Mouse (Mus musculus): ENCODE measurements around the gene Gpr34. TPM values are rescaled to one million over a fixed set of nuclear protein-coding genes. Genes with fewer than 3 reads are reported as not detected.

The Gpr34 gene
- 2.7 and 3.4 TPM in 2 replicates for polyA plus RNA-seq (2015; fragmentation: Nextera tagmentation; extraction: Ambion mirVana)

- Histone ChIP-seq H3K9ac (replicated peaks; ENCODE audit: low read depth, low read length) (no peak within 1 kb of the TSS), H3K4me3 (replicated peaks; ENCODE audit: low read length) (no peak within 1 kb of the TSS), H3K9me3 (ENCODE audit: control insufficient read depth, low read length) (no peaks in the 10 kb centered on the region), H3K4me1 (replicated peaks; ENCODE audit: control insufficient read depth, insufficient read depth, low read length) (no peaks in the 10 kb centered on the region), H3K36me3 (ENCODE audit: control insufficient read depth, insufficient read depth) (no peaks in the 10 kb centered on the region), H3K27ac (ENCODE audit: low read length) (no peak within 1 kb of the TSS), H3K27me3 (replicated peaks; ENCODE audit: control insufficient read depth, insufficient read depth, low read length) (no peaks in the 10 kb centered on the region), H3K4me2 (ENCODE audit: low read length) (no peak within 1 kb of the TSS)
- WGBS = 78% methylated on average over 5 of the region's 5 CpGs
- no peak for ATAC-seq
These were observed at the start of gene Gpr34 for GRCm38 (mm10) chrX:13631599-13632283. Gpr34 (plus strand) TSS chrX:13632089.

GRCm38 (mm10) chrX:13599373-13599772 is 32.5 kb upstream of the Gpr34 start:
- Histone ChIP-seq H3K4me2 (ENCODE audit: low read length) (no peak overlapping the region), H3K27ac (ENCODE audit: low read length) (no peak overlapping the region), H3K4me1 (replicated peaks; ENCODE audit: control insufficient read depth, insufficient read depth, low read length) (no peaks in the 10 kb centered on the region), H3K4me3 (replicated peaks; ENCODE audit: low read length) (no peak overlapping the region), H3K27me3 (replicated peaks; ENCODE audit: control insufficient read depth, insufficient read depth, low read length) (no peaks in the 10 kb centered on the region), H3K36me3 (ENCODE audit: control insufficient read depth, insufficient read depth) (no peaks in the 10 kb centered on the region), H3K9me3 (ENCODE audit: control insufficient read depth, low read length) (no peaks in the 10 kb centered on the region), H3K9ac (replicated peaks; ENCODE audit: low read depth, low read length) (no peak overlapping the region)
- ATAC-seq = no peak
- 74% methylated on average over 2 of the region's 2 CpGs for WGBS

- no peak overlapping the region for H3K27ac ChIP-seq (ENCODE audit: low read length)
These were observed 31.9 kb upstream of the Gpr34 start for GRCm38 (mm10) chrX:13599966-13600365.

GRCm38 (mm10) chrX:13606741-13607140 is 25.1 kb upstream of the Gpr34 start:
- no peak for ATAC-seq
- Histone ChIP-seq H3K36me3 (ENCODE audit: control insufficient read depth, insufficient read depth) (no peaks in the 10 kb centered on the region), H3K27ac (ENCODE audit: low read length) (no peak overlapping the region), H3K9ac (replicated peaks; ENCODE audit: low read depth, low read length) (no peak overlapping the region), H3K9me3 (ENCODE audit: control insufficient read depth, low read length) (no peaks in the 10 kb centered on the region), H3K4me1 (replicated peaks; ENCODE audit: control insufficient read depth, insufficient read depth, low read length) (no peaks in the 10 kb centered on the region), H3K4me3 (replicated peaks; ENCODE audit: low read length) (no peak overlapping the region), H3K27me3 (replicated peaks; ENCODE audit: control insufficient read depth, insufficient read depth, low read length) (no peaks in the 10 kb centered on the region), H3K4me2 (ENCODE audit: low read length) (no peak overlapping the region)
- 70% methylated on average over 3 of the region's 3 CpGs for WGBS

More at GRCm38 (mm10) chrX:13599966-13600365, 31.9 kb upstream of the Gpr34 start:
- Histone ChIP-seq H3K4me1 (replicated peaks; ENCODE audit: control insufficient read depth, insufficient read depth, low read length) (no peaks in the 10 kb centered on the region), H3K9me3 (ENCODE audit: control insufficient read depth, low read length) (no peaks in the 10 kb centered on the region), H3K4me2 (ENCODE audit: low read length) (no peak overlapping the region), H3K36me3 (ENCODE audit: control insufficient read depth, insufficient read depth) (no peaks in the 10 kb centered on the region), H3K9ac (replicated peaks; ENCODE audit: low read depth, low read length) (no peak overlapping the region), H3K27me3 (replicated peaks; ENCODE audit: control insufficient read depth, insufficient read depth, low read length) (no peaks in the 10 kb centered on the region), H3K4me3 (replicated peaks; ENCODE audit: low read length) (no peak overlapping the region)
- WGBS = 83% methylated on average over 1 of the region's 1 CpGs
- ATAC-seq = no peak

GRCm38 (mm10) chrX:13607752-13608151 is 24.1 kb upstream of the Gpr34 start:
- H3K27me3 ChIP-seq (replicated peaks; ENCODE audit: control insufficient read depth, insufficient read depth, low read length) = no peaks in the 10 kb centered on the region
- no peak overlapping the region for H3K27ac ChIP-seq (ENCODE audit: low read length)
- no peaks in the 10 kb centered on the region for H3K9me3 ChIP-seq (ENCODE audit: control insufficient read depth, low read length)
- no peak overlapping the region for H3K4me2 ChIP-seq (ENCODE audit: low read length)
- no peak for ATAC-seq
- H3K4me3 ChIP-seq (replicated peaks; ENCODE audit: low read length) = no peak overlapping the region
- H3K9ac ChIP-seq (replicated peaks; ENCODE audit: low read depth, low read length) = no peak overlapping the region
- WGBS = 55% methylated on average over 3 of the region's 3 CpGs
- H3K36me3 ChIP-seq (ENCODE audit: control insufficient read depth, insufficient read depth) = no peaks in the 10 kb centered on the region
- H3K4me1 ChIP-seq (replicated peaks; ENCODE audit: control insufficient read depth, insufficient read depth, low read length) = no peaks in the 10 kb centered on the region

- Histone ChIP-seq H3K27ac (ENCODE audit: low read length) (no peak overlapping the region), H3K9ac (replicated peaks; ENCODE audit: low read depth, low read length) (no peak overlapping the region), H3K4me2 (ENCODE audit: low read length) (no peak overlapping the region), H3K27me3 (replicated peaks; ENCODE audit: control insufficient read depth, insufficient read depth, low read length) (no peaks in the 10 kb centered on the region), H3K4me1 (replicated peaks; ENCODE audit: control insufficient read depth, insufficient read depth, low read length) (no peaks in the 10 kb centered on the region), H3K4me3 (replicated peaks; ENCODE audit: low read length) (no peak overlapping the region), H3K36me3 (ENCODE audit: control insufficient read depth, insufficient read depth) (no peaks in the 10 kb centered on the region), H3K9me3 (ENCODE audit: control insufficient read depth, low read length) (no peaks in the 10 kb centered on the region)
- ATAC-seq = no peak
- WGBS = 96% methylated on average over 5 of the region's 5 CpGs
These were observed 20.8 kb upstream of the Gpr34 start for GRCm38 (mm10) chrX:13611114-13611513.

GRCm38 (mm10) chrX:13612115-13612514 is 19.8 kb upstream of the Gpr34 start:
- H3K27ac ChIP-seq (ENCODE audit: low read length) = no peak overlapping the region
- H3K9ac ChIP-seq (replicated peaks; ENCODE audit: low read depth, low read length) = no peak overlapping the region
- H3K4me3 ChIP-seq (replicated peaks; ENCODE audit: low read length) = no peak overlapping the region
- H3K36me3 ChIP-seq (ENCODE audit: control insufficient read depth, insufficient read depth) = no peaks in the 10 kb centered on the region
- 79% methylated on average over 2 of the region's 2 CpGs for WGBS
- no peaks in the 10 kb centered on the region for H3K9me3 ChIP-seq (ENCODE audit: control insufficient read depth, low read length)
- ATAC-seq = no peak
- no peaks in the 10 kb centered on the region for H3K27me3 ChIP-seq (replicated peaks; ENCODE audit: control insufficient read depth, insufficient read depth, low read length)
- H3K4me1 ChIP-seq (replicated peaks; ENCODE audit: control insufficient read depth, insufficient read depth, low read length) = no peaks in the 10 kb centered on the region
- no peak overlapping the region for H3K4me2 ChIP-seq (ENCODE audit: low read length)

- no peak overlapping the region for H3K4me2 ChIP-seq (ENCODE audit: low read length)
- no peak overlapping the region for H3K9ac ChIP-seq (replicated peaks; ENCODE audit: low read depth, low read length)
- H3K9me3 ChIP-seq (ENCODE audit: control insufficient read depth, low read length) = no peaks in the 10 kb centered on the region
- H3K27me3 ChIP-seq (replicated peaks; ENCODE audit: control insufficient read depth, insufficient read depth, low read length) = no peaks in the 10 kb centered on the region
- no peak overlapping the region for H3K27ac ChIP-seq (ENCODE audit: low read length)
- H3K4me1 ChIP-seq (replicated peaks; ENCODE audit: control insufficient read depth, insufficient read depth, low read length) = no peaks in the 10 kb centered on the region
- H3K36me3 ChIP-seq (ENCODE audit: control insufficient read depth, insufficient read depth) = no peaks in the 10 kb centered on the region
- H3K4me3 ChIP-seq (replicated peaks; ENCODE audit: low read length) = no peak overlapping the region
- ATAC-seq = no peak
- 70% methylated on average over 1 of the region's 1 CpGs for WGBS
These were observed 15.2 kb upstream of the Gpr34 start for GRCm38 (mm10) chrX:13616726-13617125.

GRCm38 (mm10) chrX:13617294-13617693 is 14.6 kb upstream of the Gpr34 start:
- no peaks in the 10 kb centered on the region for H3K9me3 ChIP-seq (ENCODE audit: control insufficient read depth, low read length)
- no peaks in the 10 kb centered on the region for H3K27me3 ChIP-seq (replicated peaks; ENCODE audit: control insufficient read depth, insufficient read depth, low read length)
- no peak overlapping the region for H3K4me2 ChIP-seq (ENCODE audit: low read length)
- ATAC-seq = no peak
- no peak overlapping the region for H3K9ac ChIP-seq (replicated peaks; ENCODE audit: low read depth, low read length)
- H3K4me1 ChIP-seq (replicated peaks; ENCODE audit: control insufficient read depth, insufficient read depth, low read length) = no peaks in the 10 kb centered on the region
- 100% methylated on average over 1 of the region's 1 CpGs for WGBS
- no peak overlapping the region for H3K27ac ChIP-seq (ENCODE audit: low read length)
- H3K4me3 ChIP-seq (replicated peaks; ENCODE audit: low read length) = no peak overlapping the region
- no peaks in the 10 kb centered on the region for H3K36me3 ChIP-seq (ENCODE audit: control insufficient read depth, insufficient read depth)

GRCm38 (mm10) chrX:13618476-13618875 is 13.4 kb upstream of the Gpr34 start:
- no peak overlapping the region for H3K27ac ChIP-seq (ENCODE audit: low read length)
- no peaks in the 10 kb centered on the region for H3K27me3 ChIP-seq (replicated peaks; ENCODE audit: control insufficient read depth, insufficient read depth, low read length)
- no peaks in the 10 kb centered on the region for H3K36me3 ChIP-seq (ENCODE audit: control insufficient read depth, insufficient read depth)
- no peaks in the 10 kb centered on the region for H3K9me3 ChIP-seq (ENCODE audit: control insufficient read depth, low read length)
- WGBS = 78% methylated on average over 4 of the region's 4 CpGs
- no peak overlapping the region for H3K4me3 ChIP-seq (replicated peaks; ENCODE audit: low read length)
- ATAC-seq = no peak
- no peak overlapping the region for H3K9ac ChIP-seq (replicated peaks; ENCODE audit: low read depth, low read length)
- H3K4me1 ChIP-seq (replicated peaks; ENCODE audit: control insufficient read depth, insufficient read depth, low read length) = no peaks in the 10 kb centered on the region
- no peak overlapping the region for H3K4me2 ChIP-seq (ENCODE audit: low read length)
